Mouse (Mus musculus): ENCODE measurements around the gene Mesd. TPM values are rescaled to one million over a fixed set of nuclear protein-coding genes. Genes with fewer than 3 reads are reported as not detected.

The Mesd gene
- polyA plus RNA-seq, 1 experiment from 2014 or later = 156 TPM

GRCm38 (mm10) chr7:83913995-83914394, 29.7 kb downstream of the Mesd start:
- no peaks in the 10 kb centered on the region for H3K27me3 ChIP-seq
- DNase-seq (ENCODE audit: low read depth, low spot score) (no peak), ATAC-seq (no peak)
- in situ Hi-C loops (cut with MboI; ENCODE audit: low pct_unique_long_range_greater_than_20kb) = loop anchor here (5.0 to 25.0 kb wide), 4 partner anchors 168 to 873 kb away; no protein-coding TSS in a partner anchor
- no peak for TF ChIP-seq CTCF (IDR thresholded peaks at IDR 0.05)
- ChIA-PET POLR2A (interaction anchor here (0.6 kb wide), 1 partner anchor 547 kb away, joined by 3 read pairs; no protein-coding TSS in a partner anchor), CTCF (interaction anchor here (0.8 to 1.7 kb wide), 5 partner anchors 15 to 436 kb away, joined by 3 to 6 read pairs (median 5); partner anchors contain the start of gene Cemip)

DNA sequence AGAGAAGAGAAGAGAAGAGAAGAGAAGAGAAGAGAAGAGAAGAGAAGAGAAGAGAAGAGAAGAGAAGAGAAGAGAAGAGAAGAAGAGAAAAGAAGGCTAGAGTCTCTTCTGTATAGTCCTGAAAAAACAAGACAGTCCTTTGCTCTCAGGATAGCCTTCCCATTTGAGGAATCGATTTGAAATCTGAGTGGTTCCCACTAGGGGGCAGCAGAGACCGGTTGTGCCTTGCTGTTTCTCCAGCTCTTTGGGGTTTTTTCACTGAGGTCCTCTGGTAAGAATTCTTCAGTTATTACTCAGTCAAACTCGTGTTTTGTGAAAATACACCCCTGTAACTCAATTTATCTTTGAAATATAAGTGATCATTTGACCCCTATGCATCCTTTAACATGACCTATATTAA, 30.3 kb downstream of the Mesd start:
- ChIA-PET POLR2A (interaction anchor here (0.6 kb wide), 1 partner anchor 359 kb away, joined by 3 read pairs; no protein-coding TSS in a partner anchor), CTCF (interaction anchor here (1.0 to 1.6 kb wide), 2 partner anchors 172 to 436 kb away, joined by 3 to 5 read pairs; partner anchors contain the start of gene Cemip)
- ATAC-seq = peak; percentile 54
- TF ChIP-seq CTCF (IDR thresholded peaks at IDR 0.05) = peak; percentile 76
- peak; percentile 30 for DNase-seq (ENCODE audit: low read depth, low spot score)
- in situ Hi-C loops (cut with MboI; ENCODE audit: low pct_unique_long_range_greater_than_20kb) = loop anchor here (5.0 to 25.0 kb wide), 4 partner anchors 168 to 873 kb away; no protein-coding TSS in a partner anchor
- no peaks in the 10 kb centered on the region for H3K27me3 ChIP-seq

- no peaks in the 10 kb centered on the region for H3K27me3 ChIP-seq
- CTCF ChIA-PET = interaction anchor here (0.8 to 2.5 kb wide), 3 partner anchors 19 to 437 kb away, joined by 3 to 7 read pairs (median 3); no protein-coding TSS in a partner anchor
- POLR2A ChIA-PET = no interaction called here
- ATAC-seq (no peak), DNase-seq (ENCODE audit: low read depth, low spot score) (no peak)
- in situ Hi-C loops (cut with MboI; ENCODE audit: low pct_unique_long_range_greater_than_20kb) = loop anchor here (25.0 kb wide), 1 partner anchor 867 kb away; no protein-coding TSS in a partner anchor
- no peak for TF ChIP-seq CTCF (IDR thresholded peaks at IDR 0.05)
Observed at GRCm38 (mm10) chr7:83920241-83920640, 36.0 kb downstream of the Mesd start.

DNA sequence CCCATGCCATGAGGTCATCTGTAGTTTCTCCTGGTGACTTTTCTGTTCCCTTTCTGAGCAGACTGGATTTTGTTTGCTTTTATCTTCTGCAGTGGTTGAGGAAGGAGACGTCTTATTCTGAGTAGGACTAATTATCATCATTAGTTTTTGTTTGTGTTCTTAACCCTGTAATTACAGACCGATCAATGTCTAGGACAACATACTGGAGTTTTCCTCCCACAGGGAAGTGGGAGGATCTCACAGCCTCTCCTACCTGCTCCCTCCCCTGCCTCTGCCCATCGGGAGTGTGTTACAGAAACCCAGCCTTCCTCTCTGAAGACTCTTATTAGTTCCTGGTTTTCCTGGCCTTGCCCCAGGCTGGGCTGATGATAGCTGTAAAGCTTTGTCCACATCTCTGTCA, 37.4 kb downstream of the Mesd start:
- CTCF ChIA-PET = interaction anchor here (1.0 to 2.5 kb wide), 2 partner anchors 167 to 351 kb away, joined by 3 to 7 read pairs; no protein-coding TSS in a partner anchor

DNA sequence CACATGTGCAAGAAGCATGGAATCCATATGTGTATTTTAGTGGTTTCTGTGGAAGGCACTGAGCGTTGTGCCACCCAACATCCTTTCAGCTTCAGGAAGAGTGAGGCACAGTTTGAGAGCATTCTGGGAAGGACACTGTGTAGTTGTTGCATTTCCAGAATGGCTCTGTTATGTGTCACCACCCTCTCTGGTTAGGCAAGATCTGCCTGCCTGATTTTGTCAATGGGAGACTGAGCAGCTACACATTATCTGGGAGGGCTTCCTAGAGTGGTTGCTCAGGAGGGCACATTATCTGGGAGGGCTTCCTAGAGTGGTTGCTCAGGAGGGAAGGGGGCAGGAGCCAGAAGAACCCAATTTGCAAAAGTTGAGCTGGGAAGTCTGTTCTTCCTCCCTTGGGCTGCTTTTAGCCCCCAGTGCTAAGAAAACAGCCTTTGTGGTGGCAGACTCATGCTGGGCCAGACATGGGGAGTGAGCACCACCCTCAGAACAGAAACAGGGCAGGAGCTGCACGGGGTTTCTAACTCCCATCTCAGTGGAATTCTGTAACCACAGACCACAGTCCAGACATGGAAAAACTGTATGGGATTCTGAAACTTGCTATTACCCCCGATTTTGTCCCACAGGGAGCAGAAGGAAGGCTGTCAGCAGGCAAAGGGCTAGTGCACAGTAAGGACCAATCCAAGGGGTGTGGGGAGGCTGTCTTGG, 54.9 kb downstream of the Mesd start:
- in situ Hi-C loops (cut with MboI; ENCODE audit: low pct_unique_long_range_greater_than_20kb) = no loop called here
- no peak for DNase-seq (ENCODE audit: low read depth, low spot score)
- POLR2A ChIA-PET = no interaction called here
- H3K27me3 ChIP-seq = no peaks in the 10 kb centered on the region
- TF ChIP-seq CTCF (IDR thresholded peaks at IDR 0.05) = no peak
- no peak for ATAC-seq
- CTCF ChIA-PET = interaction anchor here (0.9 to 1.5 kb wide), 3 partner anchors 9 to 147 kb away, joined by 3 read pairs; partner anchors contain the start of gene Cemip

More for the DNA sequence above, 37.4 kb downstream of the Mesd start:
- DNase-seq (ENCODE audit: low read depth, low spot score) (no peak), ATAC-seq (no peak)
- POLR2A ChIA-PET = no interaction called here
- H3K27me3 ChIP-seq = no peaks in the 10 kb centered on the region
- no peak for TF ChIP-seq CTCF (IDR thresholded peaks at IDR 0.05)
- in situ Hi-C loops (cut with MboI; ENCODE audit: low pct_unique_long_range_greater_than_20kb) = loop anchor here (25.0 kb wide), 1 partner anchor 866 kb away; no protein-coding TSS in a partner anchor

DNA sequence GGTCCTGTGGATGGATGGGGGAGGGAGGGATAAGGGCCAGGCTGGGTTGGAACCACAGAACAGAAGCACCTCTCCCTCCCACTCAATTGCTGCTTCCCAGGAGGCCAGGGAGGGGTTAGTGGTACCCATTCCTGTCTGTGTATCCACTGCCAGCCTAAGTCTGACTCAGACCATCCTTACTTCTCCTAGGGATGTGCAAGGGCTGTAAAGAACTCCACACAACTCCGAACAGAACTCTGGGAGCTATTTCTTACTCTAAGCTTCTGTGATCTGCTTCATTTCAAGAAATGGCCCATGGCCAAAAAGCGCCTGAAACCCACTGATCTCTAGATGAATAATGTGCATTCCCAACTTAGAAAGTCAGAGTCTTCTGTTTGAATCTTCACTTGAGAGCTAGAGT, 55.9 kb downstream of the Mesd start:
- in situ Hi-C loops (cut with MboI; ENCODE audit: low pct_unique_long_range_greater_than_20kb) = no loop called here
- no peak for TF ChIP-seq CTCF (IDR thresholded peaks at IDR 0.05)
- H3K27me3 ChIP-seq = no peaks in the 10 kb centered on the region
- DNase-seq (ENCODE audit: low read depth, low spot score) (no peak), ATAC-seq (no peak)
- POLR2A ChIA-PET = no interaction called here
- CTCF ChIA-PET = no interaction called here

DNA sequence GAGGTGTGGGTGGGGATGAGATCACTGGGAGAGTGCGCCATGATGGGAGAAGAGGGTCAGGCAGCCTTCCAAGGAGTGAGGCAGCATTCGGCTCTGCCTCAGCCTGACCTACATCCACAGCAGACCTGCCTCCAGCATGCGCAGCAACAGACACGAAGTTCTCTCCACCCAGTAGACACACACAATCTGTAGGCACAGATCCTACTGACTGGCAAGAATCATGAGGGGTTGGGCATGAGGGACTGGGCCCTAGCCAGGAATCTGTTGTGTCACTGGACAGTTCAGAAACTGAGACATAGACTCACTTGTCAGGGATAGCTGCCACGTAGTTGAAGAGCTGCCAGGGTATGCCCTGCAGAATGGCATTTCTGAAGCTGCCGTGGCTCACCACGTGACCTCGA, 57.4 kb downstream of the Mesd start:
- no peak for ATAC-seq
- ChIA-PET POLR2A (interaction anchor here (0.6 kb wide), 1 partner anchor 46 kb away, joined by 3 read pairs; no protein-coding TSS in a partner anchor), CTCF (no interaction called here)
- no peaks in the 10 kb centered on the region for H3K27me3 ChIP-seq
- TF ChIP-seq CTCF (IDR thresholded peaks at IDR 0.05) = no peak
- in situ Hi-C loops (cut with MboI; ENCODE audit: low pct_unique_long_range_greater_than_20kb) = no loop called here
- no peak for DNase-seq (ENCODE audit: low read depth, low spot score)

GRCm38 (mm10) chr7:83948743-83949142, 64.5 kb downstream of the Mesd start:
- ATAC-seq (no peak), DNase-seq (ENCODE audit: low read depth, low spot score) (no peak)
- no peak for TF ChIP-seq CTCF (IDR thresholded peaks at IDR 0.05)
- no peaks in the 10 kb centered on the region for H3K27me3 ChIP-seq
- ChIA-PET CTCF (interaction anchor here (1.0 kb wide), 1 partner anchor 10 kb away, joined by 3 read pairs; no protein-coding TSS in a partner anchor), POLR2A (interaction anchor here (1.0 kb wide), 1 partner anchor 8 kb away, joined by 3 read pairs; no protein-coding TSS in a partner anchor)
- in situ Hi-C loops (cut with MboI; ENCODE audit: low pct_unique_long_range_greater_than_20kb) = no loop called here

- ChIA-PET CTCF (no interaction called here), POLR2A (no interaction called here)
- ATAC-seq (no peak), DNase-seq (ENCODE audit: low read depth, low spot score) (no peak)
- H3K27me3 ChIP-seq = no peaks in the 10 kb centered on the region
- in situ Hi-C loops (cut with MboI; ENCODE audit: low pct_unique_long_range_greater_than_20kb) = no loop called here
- TF ChIP-seq CTCF (IDR thresholded peaks at IDR 0.05) = no peak
Observed at GRCm38 (mm10) chr7:83949662-83950061, 65.4 kb downstream of the Mesd start.

Other genes with a start within 250 kb of the Mesd start
- gene Il16, start 138.7 kb upstream of the Mesd start, polyA plus RNA-seq (2021) = 0.05 TPM
- not detected for gene Cfap161, start 89.6 kb upstream of the Mesd start, polyA plus RNA-seq (2021)
- gene Tlnrd1, start 161 bp upstream of the Mesd start, polyA plus RNA-seq (2021) = 15.6 TPM
- 52.6 TPM for gene Cemip, start 202.0 kb downstream of the Mesd start, polyA plus RNA-seq (2021)

Measured in Patski (cell line).